Mouse (Mus musculus): ENCODE results near the gene Trim47.

- TF ChIP-seq CTCF (IDR thresholded peaks at IDR 0.05; ENCODE audit: borderline replicate concordance, control insufficient read depth, extremely low read depth, insufficient read depth, low read length, poor library complexity) (no peak), POLR2A (IDR thresholded peaks at IDR 0.05; ENCODE audit: control insufficient read depth, extremely low read depth, insufficient read depth, low read length, poor library complexity) (no peak)
Measured at GRCm38 (mm10) chr11:116171959-116172358, 44.9 kb upstream of the Trim47 start.

Measured in thymus, adult 2 months (tissue).